Mouse (Mus musculus): ENCODE measurements around the gene Elfn1. TPM values are rescaled to one million over a fixed set of nuclear protein-coding genes. Genes with fewer than 3 reads are reported as not detected.
"Not testable (repeated sequence)": the region's sequence is repeated elsewhere in the genome, so short reads cannot be mapped to it uniquely, and the experiment has no call there.

The Elfn1 gene
- polyA plus RNA-seq, 1 experiment from 2014 or later: 0.44 TPM

DNA sequence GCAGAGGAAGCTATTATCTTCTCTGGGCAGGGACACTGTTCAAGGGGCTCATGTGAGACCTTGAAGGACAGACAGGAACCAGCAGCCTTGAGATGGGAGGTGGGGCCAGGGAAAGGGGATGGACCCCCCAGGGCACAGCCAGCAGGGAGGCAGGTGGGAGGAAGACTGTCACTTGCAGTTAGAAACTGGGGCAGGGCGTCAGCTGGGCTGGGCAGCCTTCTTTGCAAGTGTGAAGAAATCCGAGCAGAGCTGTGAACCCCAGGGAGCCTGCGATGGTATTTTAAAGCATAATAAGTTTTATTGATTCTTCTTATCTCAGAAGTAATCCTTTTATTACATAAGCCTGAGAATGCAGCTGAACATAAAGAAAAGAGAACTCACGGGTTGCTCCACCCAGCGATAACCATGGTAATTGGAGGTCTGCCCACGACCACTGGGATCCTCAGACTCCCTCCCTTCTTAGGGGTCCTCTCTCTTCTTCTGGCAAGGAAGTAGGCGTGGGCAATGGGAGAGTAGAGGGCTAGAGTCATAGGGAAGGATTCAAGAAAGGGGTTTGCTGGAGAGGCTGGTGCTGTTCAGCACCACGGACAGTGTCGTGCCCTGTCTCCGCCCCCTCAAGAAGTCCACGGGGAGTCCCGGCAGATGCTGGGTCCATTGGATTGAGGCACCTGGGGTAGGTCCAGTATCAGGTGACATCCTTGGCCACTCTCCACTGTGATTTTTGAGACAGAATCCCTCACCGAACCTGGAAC is 71.0 kb downstream of the Elfn1 start:
- no peak overlapping the region for H3K4me3 ChIP-seq
- 0 out of 2 replicates have a peak, but pooled peaks cover 7% of the 10 kb centered on the region for H3K27me3 ChIP-seq
- ATAC-seq: no peak
- no peak overlapping the region for H3K4me2 ChIP-seq
- no peaks in the 10 kb centered on the region for H3K36me3 ChIP-seq (ENCODE audit: poor library complexity, severe bottlenecking)
- H3K27ac ChIP-seq: no peak overlapping the region
- 8% methylated on average over 13 of the region's 13 CpGs for WGBS
- peaks cover 13% of the 10 kb centered on the region for H3K4me1 ChIP-seq
- H3K9ac ChIP-seq: no peak overlapping the region
- no peaks in the 10 kb centered on the region for H3K9me3 ChIP-seq (replicated peaks)

DNA sequence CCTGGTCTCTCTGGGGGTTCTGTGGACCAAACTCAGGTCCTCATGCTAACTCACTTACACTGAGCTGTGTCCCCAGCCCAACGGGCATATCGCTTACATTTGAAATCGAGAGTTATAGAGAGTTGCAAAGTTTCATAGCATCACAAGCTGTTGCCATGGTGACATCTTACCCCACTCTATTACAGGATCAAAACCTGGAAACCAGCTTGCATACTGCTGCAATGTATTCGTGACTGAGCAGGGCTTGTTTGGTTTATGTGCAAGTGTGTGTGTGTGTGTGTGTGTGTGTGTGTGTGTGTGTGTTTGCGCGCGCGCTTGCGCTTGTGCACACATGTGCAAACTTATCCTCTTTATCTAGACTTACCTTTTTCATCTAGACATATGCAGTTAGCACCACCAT is 71.6 kb downstream of the Elfn1 start:
- 77% methylated on average over 9 of the region's 9 CpGs for WGBS
- 0 out of 2 replicates have a peak, but pooled peaks cover 7% of the 10 kb centered on the region for H3K27me3 ChIP-seq
- no peaks in the 10 kb centered on the region for H3K9me3 ChIP-seq (replicated peaks)
- H3K9ac ChIP-seq: no peak overlapping the region
- no peak overlapping the region for H3K4me2 ChIP-seq
- no peaks in the 10 kb centered on the region for H3K36me3 ChIP-seq (ENCODE audit: poor library complexity, severe bottlenecking)
- peaks cover 13% of the 10 kb centered on the region for H3K4me1 ChIP-seq
- H3K4me3 ChIP-seq: no peak overlapping the region
- H3K27ac ChIP-seq: no peak overlapping the region
- no peak for ATAC-seq

DNA sequence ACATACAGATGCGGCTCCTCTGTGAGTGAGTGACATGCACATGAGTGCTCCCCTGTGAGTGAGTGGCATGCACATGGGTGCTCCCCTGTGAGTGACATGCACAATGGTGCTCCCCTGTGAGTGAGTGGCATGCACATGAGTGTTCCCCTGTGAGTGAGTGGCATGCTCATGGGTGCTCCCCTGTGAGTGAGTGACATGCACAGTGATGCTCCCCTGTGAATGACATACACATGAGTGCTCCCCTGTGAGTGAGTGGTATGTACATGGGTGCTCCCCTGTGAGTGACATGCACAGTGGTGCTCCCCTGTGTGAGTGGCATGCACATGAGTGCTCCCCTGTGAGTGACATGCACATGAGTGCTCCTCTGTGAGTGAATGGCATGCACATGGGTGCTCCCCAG is 74.2 kb downstream of the Elfn1 start:
- Histone ChIP-seq H3K4me3 (no peak overlapping the region), H3K27me3 (0 out of 2 replicates have a peak, but pooled peaks cover 3% of the 10 kb centered on the region), H3K9ac (no peak overlapping the region), H3K4me2 (no peak overlapping the region), H3K4me1 (peaks cover 13% of the 10 kb centered on the region), H3K9me3 (replicated peaks) (no peaks in the 10 kb centered on the region), H3K36me3 (ENCODE audit: poor library complexity, severe bottlenecking) (no peaks in the 10 kb centered on the region), H3K27ac (no peak overlapping the region)
- WGBS: 82% methylated on average over 1 of the region's 1 CpGs
- ATAC-seq: no peak

DNA sequence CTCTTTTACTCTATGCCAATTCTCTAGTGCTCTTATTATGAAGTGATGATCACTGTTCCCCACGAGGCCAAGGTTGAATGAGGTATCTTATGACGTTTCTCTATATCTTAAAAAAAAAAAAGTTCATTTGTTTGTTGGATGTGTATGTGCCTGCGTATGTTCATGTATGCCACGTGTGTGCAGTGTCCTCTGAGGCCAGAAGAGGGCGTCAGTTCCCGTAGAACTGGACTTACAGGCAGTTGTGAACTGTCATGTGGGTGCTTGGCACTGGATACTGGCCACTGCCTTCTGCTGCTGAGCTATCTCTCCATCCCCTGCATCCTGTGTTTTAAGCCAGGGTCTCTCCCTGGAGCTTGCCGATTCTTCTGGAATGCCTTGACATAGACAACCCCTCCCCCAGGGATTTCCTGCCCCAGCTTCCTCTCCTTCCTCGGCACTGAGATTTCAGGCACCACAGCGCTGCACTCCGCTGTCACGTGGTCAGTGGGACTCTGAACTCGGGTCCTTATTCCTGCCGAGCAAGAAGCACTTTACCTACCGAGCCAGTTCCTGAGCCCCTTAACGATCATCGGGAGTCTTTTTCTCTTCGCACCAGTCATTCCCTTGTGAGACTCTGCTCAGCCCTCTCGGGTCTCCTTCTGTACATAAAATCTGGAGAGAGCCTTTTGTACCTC is 77.5 kb downstream of the Elfn1 start:
- no peaks in the 10 kb centered on the region for H3K4me1 ChIP-seq
- H3K4me3 ChIP-seq: no peak overlapping the region
- H3K9me3 ChIP-seq (replicated peaks): peaks cover 17% of the 10 kb centered on the region
- H3K4me2 ChIP-seq: no peak overlapping the region
- H3K36me3 ChIP-seq (ENCODE audit: poor library complexity, severe bottlenecking): no peaks in the 10 kb centered on the region
- H3K9ac ChIP-seq: no peak overlapping the region
- no peak for ATAC-seq
- H3K27me3 ChIP-seq: no peaks in the 10 kb centered on the region
- 44% methylated on average over 18 of the region's 18 CpGs for WGBS
- no peak overlapping the region for H3K27ac ChIP-seq

DNA sequence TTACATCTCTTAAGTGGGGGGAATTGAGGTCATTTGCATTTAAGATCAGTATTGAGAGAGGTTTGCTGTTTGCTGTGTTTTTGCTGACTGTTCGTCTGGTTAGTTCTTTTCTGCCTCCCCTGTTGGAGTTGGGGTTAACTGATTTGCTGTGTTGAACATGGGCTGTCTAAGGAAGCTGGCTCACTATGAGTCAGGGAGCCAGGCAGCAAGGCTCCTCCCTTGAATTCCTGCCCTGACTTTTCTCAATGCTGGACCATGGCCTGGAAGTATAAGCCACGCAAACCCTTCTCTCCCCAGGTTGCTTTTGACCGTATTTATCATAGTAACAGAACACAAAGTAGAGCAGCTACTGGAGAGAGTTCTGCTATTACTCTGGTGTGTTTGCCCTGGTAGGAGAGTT is 83.8 kb downstream of the Elfn1 start:
- WGBS: 94% methylated on average over 3 of the region's 3 CpGs
- Histone ChIP-seq H3K27ac (no peak overlapping the region), H3K4me3 (no peak overlapping the region), H3K4me2 (no peak overlapping the region), H3K4me1 (no peaks in the 10 kb centered on the region), H3K9ac (no peak overlapping the region), H3K36me3 (ENCODE audit: poor library complexity, severe bottlenecking) (no peaks in the 10 kb centered on the region), H3K27me3 (no peaks in the 10 kb centered on the region), H3K9me3 (replicated peaks) (peaks cover 24% of the 10 kb centered on the region)
- ATAC-seq: no peak

DNA sequence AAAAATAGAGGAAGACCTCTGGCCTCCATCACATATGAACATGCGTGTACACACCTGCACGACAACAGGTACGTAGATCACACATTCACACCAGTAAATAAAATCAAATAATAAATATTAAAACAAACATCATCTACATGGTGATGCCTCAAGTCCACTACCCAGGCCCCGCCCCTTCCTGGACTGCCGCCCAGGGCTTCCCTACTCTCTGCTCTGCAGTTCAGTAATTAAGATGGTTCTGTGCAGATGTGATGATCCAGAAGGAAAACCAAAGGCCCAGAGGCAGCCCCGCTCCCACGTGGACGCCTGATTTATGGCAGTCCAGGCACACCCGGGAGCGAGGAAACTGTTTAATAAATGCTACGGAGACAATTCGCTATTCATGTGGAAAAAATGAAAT is 90.6 kb downstream of the Elfn1 start:
- not testable (repeated sequence) for H3K9ac ChIP-seq; H3K9me3 ChIP-seq (replicated peaks); H3K27me3 ChIP-seq; H3K4me2 ChIP-seq; H3K27ac ChIP-seq; ATAC-seq; H3K36me3 ChIP-seq (ENCODE audit: poor library complexity, severe bottlenecking); H3K4me3 ChIP-seq
- 86% methylated on average over 11 of the region's 12 CpGs for WGBS
- peaks cover 12% of the 10 kb centered on the region for H3K4me1 ChIP-seq

DNA sequence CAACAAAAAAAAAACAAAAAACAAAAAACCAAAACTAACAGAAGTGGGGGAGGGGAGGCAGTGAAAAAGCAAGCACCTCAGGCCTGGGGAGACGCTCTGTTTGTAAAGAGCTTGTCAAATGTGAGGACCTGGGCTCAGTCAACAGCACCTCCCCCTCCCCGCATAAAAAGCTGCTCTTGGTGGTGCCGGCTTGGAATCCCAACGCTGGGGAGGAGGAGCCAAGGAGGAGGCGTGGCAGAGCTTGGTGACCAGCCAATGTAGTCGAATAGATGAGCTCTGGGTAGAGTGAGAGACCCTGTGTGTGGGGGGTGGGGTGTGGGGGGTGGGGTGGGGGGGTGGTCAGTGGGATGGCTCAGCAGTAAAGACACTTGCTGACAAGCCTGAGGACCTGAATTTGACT is 91.2 kb downstream of the Elfn1 start:
- no peak for ATAC-seq
- WGBS: 27% methylated on average over 6 of the region's 6 CpGs
- Histone ChIP-seq H3K9me3 (replicated peaks) (no peaks in the 10 kb centered on the region), H3K27ac (no peak overlapping the region), H3K4me1 (peaks cover 16% of the 10 kb centered on the region), H3K9ac (no peak overlapping the region), H3K27me3 (no peaks in the 10 kb centered on the region), H3K36me3 (ENCODE audit: poor library complexity, severe bottlenecking) (no peaks in the 10 kb centered on the region), H3K4me2 (no peak overlapping the region), H3K4me3 (no peak overlapping the region)

DNA sequence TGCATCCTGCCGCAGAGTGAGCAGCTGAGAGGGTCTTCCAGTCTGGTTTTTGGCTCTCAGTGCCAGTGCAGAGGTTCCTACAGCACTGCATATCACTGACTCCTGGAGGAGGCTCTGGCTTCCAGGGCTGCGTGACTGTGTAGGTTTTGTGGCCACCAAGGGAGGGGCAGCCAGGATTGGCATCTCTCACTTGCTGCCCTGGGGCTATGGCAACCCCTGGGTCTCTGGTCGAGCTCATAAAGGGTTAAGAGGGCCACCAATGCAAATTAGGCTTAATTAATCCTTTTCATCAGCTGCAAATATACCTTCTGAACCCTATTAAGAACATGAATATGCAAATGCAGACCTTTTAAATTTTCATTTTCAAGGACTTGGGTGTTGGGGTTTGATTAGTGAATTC is 94.8 kb downstream of the Elfn1 start:
- Histone ChIP-seq H3K4me2 (no peak overlapping the region), H3K36me3 (ENCODE audit: poor library complexity, severe bottlenecking) (no peaks in the 10 kb centered on the region), H3K9me3 (replicated peaks) (no peaks in the 10 kb centered on the region), H3K4me1 (peaks cover 26% of the 10 kb centered on the region), H3K27me3 (no peaks in the 10 kb centered on the region), H3K9ac (no peak overlapping the region), H3K27ac (no peak overlapping the region), H3K4me3 (no peak overlapping the region)
- 30% methylated on average over 3 of the region's 3 CpGs for WGBS
- ATAC-seq: peak; percentile 38; the same call in 1 of the 2 replicates

DNA sequence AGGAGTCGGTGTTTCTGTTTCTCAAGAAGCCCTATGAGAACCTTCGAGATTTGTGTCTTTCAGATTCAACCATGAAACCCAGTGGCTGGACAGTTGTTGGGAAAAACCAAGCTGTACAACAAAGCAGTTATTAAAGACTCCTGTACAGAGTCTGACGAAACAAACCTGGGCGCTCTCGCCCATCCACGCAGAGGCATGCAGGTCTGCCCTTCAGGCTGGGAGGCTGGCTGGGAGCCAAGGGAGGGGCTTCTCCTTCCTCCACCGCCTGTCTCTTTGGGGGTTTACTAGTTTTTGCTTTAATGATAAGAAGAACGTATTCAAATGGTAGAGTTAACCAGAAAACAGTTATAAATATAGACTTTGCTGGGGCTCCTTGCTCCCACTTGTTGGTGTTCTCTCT is 99.1 kb downstream of the Elfn1 start:
- 53% methylated on average over 8 of the region's 8 CpGs for WGBS
- H3K4me2 ChIP-seq: no peak overlapping the region
- H3K27me3 ChIP-seq: no peaks in the 10 kb centered on the region
- H3K9ac ChIP-seq: no peak overlapping the region
- no peak overlapping the region for H3K4me3 ChIP-seq
- 0 out of 2 replicates have a peak overlapping the region, but pooled peaks have one; percentile 4 for H3K27ac ChIP-seq
- no peaks in the 10 kb centered on the region for H3K36me3 ChIP-seq (ENCODE audit: poor library complexity, severe bottlenecking)
- H3K4me1 ChIP-seq: peaks cover 41% of the 10 kb centered on the region
- no peaks in the 10 kb centered on the region for H3K9me3 ChIP-seq (replicated peaks)
- no peak for ATAC-seq

DNA sequence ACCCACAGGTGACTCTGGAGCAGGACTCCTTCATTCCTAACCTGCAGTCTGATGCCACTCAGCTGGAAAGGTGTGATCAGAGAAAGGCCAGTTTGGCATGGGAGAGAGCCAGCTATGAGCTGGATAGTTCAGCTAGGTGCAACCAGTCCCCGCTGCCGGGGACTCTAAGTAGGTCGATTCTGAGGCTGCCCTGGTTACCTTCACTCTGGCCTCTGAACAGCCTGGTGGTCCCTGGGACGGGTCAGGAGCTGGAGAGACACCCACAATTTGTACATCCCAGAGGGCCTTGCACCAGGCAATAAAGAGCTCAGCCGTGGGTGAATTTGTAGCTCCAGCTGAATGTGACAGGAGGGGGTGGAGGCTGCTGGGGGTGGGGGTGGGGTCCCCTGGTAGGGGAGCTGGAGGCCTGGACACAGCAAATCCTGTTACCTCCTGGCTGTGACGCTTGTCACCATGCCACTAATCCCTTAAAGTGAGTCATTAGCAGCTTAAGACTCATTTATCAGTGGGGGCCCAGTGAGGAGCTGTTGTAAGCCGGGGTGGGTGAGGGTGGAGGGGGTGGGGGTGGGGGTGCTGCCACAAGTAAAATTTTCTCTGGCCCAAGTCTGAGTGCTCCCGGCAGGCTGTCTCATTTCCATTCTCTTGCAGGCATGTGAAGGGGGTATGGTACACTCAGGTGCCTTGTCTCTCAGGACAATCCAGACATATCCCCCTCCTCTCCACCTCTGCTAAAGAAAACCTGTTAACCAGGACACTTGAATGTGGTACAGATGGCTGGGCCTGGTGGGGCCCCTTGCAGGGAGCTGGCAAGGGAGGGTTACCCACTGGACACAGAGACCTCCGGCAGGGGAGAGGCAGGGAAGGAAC is 100.1 kb downstream of the Elfn1 start:
- Histone ChIP-seq H3K9ac (0 out of 2 replicates have a peak overlapping the region, but pooled peaks have one; percentile 21), H3K4me3 (no peak overlapping the region), H3K4me2 (no peak overlapping the region), H3K27me3 (no peaks in the 10 kb centered on the region), H3K27ac (no peak overlapping the region; the same call in 1 of the 2 replicates), H3K36me3 (ENCODE audit: poor library complexity, severe bottlenecking) (no peaks in the 10 kb centered on the region), H3K9me3 (replicated peaks) (no peaks in the 10 kb centered on the region), H3K4me1 (peaks cover 39% of the 10 kb centered on the region)
- ATAC-seq: peak; percentile 54; the same call in 1 of the 2 replicates
- 19% methylated on average over 9 of the region's 9 CpGs for WGBS

DNA sequence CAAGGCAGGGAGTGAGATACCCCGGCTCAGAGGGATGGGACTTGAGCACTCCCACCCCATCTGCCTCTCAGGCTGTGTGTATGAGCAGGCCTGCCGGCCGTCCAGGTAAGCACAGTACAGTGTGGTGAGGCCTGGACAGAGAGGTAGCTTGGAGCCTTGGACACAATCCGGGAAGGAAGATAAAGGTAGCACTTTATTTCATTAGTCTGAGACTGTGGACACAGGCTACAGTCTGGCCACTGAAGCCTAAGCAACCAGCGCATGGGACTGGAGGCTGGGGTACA is 100.7 kb downstream of the Elfn1 start:
- Histone ChIP-seq H3K4me1 (peaks cover 39% of the 10 kb centered on the region), H3K4me2 (no peak overlapping the region), H3K27ac (no peak overlapping the region; the same call in 1 of the 2 replicates), H3K36me3 (ENCODE audit: poor library complexity, severe bottlenecking) (no peaks in the 10 kb centered on the region), H3K27me3 (no peaks in the 10 kb centered on the region), H3K9me3 (replicated peaks) (no peaks in the 10 kb centered on the region), H3K9ac (no peak overlapping the region), H3K4me3 (no peak overlapping the region)
- 0 out of 2 replicates have a peak, but pooled peaks have one; percentile 41 for ATAC-seq
- 42% methylated on average over 5 of the region's 5 CpGs for WGBS

DNA sequence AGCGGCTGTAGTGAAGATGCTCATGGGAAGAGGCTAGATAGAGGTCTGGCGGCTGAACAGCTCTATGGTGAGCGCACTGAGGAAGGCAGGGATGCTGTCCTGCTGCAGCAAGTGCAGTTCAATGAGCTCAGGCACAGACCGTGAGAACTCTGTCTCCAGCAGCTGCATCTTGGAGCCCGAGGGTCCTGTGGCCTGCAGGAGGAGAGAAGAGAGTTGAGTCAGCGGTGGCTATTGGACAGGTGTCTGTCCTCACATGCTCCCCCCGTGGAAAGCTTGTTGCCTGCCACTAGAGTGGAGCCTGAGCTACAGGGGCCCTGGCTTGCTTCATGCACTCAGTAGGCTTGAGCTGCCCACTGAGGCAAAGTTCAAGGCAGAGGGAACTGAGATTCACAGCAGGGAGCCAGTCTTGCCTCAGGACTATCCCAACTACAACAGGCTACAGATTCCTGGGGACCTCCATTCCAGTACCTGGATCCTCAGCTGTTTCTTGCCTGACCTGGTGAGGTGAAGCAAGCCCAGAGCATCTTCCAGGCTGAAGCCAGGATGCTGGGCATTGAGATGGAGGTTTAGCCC is 101.4 kb downstream of the Elfn1 start:
- no peak for ATAC-seq
- H3K27me3 ChIP-seq: no peaks in the 10 kb centered on the region
- H3K27ac ChIP-seq: no peak overlapping the region
- no peak overlapping the region for H3K9ac ChIP-seq
- H3K9me3 ChIP-seq (replicated peaks): no peaks in the 10 kb centered on the region
- H3K4me1 ChIP-seq: peaks cover 42% of the 10 kb centered on the region
- no peak overlapping the region for H3K4me3 ChIP-seq
- H3K4me2 ChIP-seq: no peak overlapping the region
- 78% methylated on average over 7 of the region's 7 CpGs for WGBS
- no peaks in the 10 kb centered on the region for H3K36me3 ChIP-seq (ENCODE audit: poor library complexity, severe bottlenecking)

All from forebrain, embryonic 13.5 days (tissue).